Mouse (Mus musculus) kidney, embryonic 16.5 days (tissue): ENCODE data around the gene Tbca. TPM values are rescaled to one million over a fixed set of nuclear protein-coding genes. Genes with fewer than 3 reads are reported as not detected.

Experiments
- ATAC-seq: fragments of 200-750 bp; cut with Nextera tagmentation; 2 replicates; pipeline ENCODE4 v1.8.0; 2017; ENCODE audit warnings: moderate TSS enrichment; ENCODE audit not compliant: low FRiP score, low TSS enrichment
- H3K27ac ChIP-seq: fragments of 300-500 bp; sonication (generic); 2 replicates; pipeline ENCODE4 v1.5.1; 2014; ENCODE audit warnings: low read length
- H3K27me3 ChIP-seq: fragments of 300-500 bp; sonication (generic); 2 replicates; pipeline ENCODE4 v1.6.1; 2014; ENCODE audit warnings: low read length, control low read depth, mixed read lengths; ENCODE audit not compliant: insufficient read depth
- H3K36me3 ChIP-seq: fragments of 300-500 bp; sonication (generic); 2 replicates; pipeline ENCODE4 v1.6.1; 2014; ENCODE audit warnings: low read length, control low read depth, mixed read lengths; ENCODE audit not compliant: insufficient read depth
- H3K4me1 ChIP-seq: fragments of 300-500 bp; sonication (generic); 2 replicates; pipeline ENCODE4 v1.6.1; 2014; ENCODE audit warnings: low read length, control low read depth, mixed read lengths; ENCODE audit not compliant: insufficient read depth
- H3K4me2 ChIP-seq: fragments of 300-500 bp; sonication (generic); replicated peaks from 2 replicates; pipeline ENCODE4 v1.6.1; 2014; ENCODE audit warnings: low read depth, low read length
- H3K4me3 ChIP-seq: fragments of 300-500 bp; sonication (generic); 2 replicates; pipeline ENCODE4 v1.5.1; 2014; ENCODE audit warnings: mild to moderate bottlenecking, low read length
- H3K9ac ChIP-seq: fragments of 300-500 bp; sonication (generic); replicated peaks from 2 replicates; pipeline ENCODE4 v1.6.1; 2014; ENCODE audit warnings: low read length
- H3K9me3 ChIP-seq: fragments of 300-500 bp; sonication (generic); 2 replicates; pipeline ENCODE4 v1.6.1; 2016; ENCODE audit warnings: low read length, control low read depth
- WGBS: fragments of 180-500 bp; shearing (Covaris S2); extraction: QIAGEN DNeasy Blood & Tissue Kit; methylation state at CpG from one replicate; pipeline ENCODE4 v1.1.7; 2014; 5-methylcytosine and 5-hydroxymethylcytosine counted together
- polyA plus RNA-seq: library from polyadenylated mRNA; unstranded; fragments of >200 nt; fragmentation: Nextera tagmentation; extraction: Ambion mirVana; gene quantifications from 2 replicates; pipeline ENCODE4 v1.2.1, GENCODE M21; 2015

Tbca gene
- polyA plus RNA-seq, 1 experiment from 2014 or later = 206 TPM

GRCm38 (mm10) chr13:94868478-94868950 lies 79.8 kb downstream of the Tbca start:
- 1% methylated on average over 23 of the region's 35 CpGs for whole genome bisulfite sequencing
- Histone ChIP-seq H3K9me3 (no peaks in the 10 kb centered on the region), H3K4me3 (peak overlapping the region; percentile 40), H3K27ac (no peak overlapping the region), H3K4me2 (peak overlapping the region; percentile 59), H3K36me3 (no peaks in the 10 kb centered on the region), H3K27me3 (peaks cover 85% of the 10 kb centered on the region), H3K9ac (0 out of 2 replicates have a peak overlapping the region, but pooled peaks have one; percentile 32), H3K4me1 (peaks cover 6% of the 10 kb centered on the region; the same call in 1 of the 2 replicates)
- ATAC-seq = peak; percentile 74

- no peak for ATAC-seq
- WGBS = 4% methylated on average over 8 of the region's 8 CpGs
These were observed 80.8 kb downstream of the Tbca start for GRCm38 (mm10) chr13:94869541-94869940.

DNA sequence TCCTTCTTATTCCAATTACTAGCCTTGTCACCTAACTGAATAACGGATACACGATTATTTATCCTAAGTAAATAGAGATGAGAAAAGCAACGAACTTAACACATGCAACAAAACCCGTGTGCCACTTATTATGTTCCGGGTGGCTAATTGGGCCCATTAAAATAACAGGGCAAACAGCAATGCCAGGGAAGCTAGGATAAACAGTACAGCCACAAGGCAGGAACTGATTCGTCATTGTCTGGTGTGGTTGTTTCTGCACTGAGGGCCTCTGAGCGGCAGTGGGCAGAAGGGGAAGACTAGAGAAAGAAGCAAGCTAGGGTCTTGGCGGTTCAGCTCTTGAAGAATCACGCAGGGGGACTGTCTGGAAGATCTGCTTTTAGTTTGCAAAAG lies 81.4 kb downstream of the Tbca start:
- Histone ChIP-seq H3K4me1 (peaks cover 6% of the 10 kb centered on the region), H3K9ac (no peak overlapping the region), H3K36me3 (no peaks in the 10 kb centered on the region), H3K27me3 (peaks cover 87% of the 10 kb centered on the region), H3K9me3 (no peaks in the 10 kb centered on the region), H3K4me3 (no peak overlapping the region), H3K27ac (no peak overlapping the region), H3K4me2 (no peak overlapping the region)
- no peak for ATAC-seq
- WGBS = 2% methylated on average over 9 of the region's 9 CpGs

More at GRCm38 (mm10) chr13:94869541-94869940, 80.8 kb downstream of the Tbca start:
- peaks cover 6% of the 10 kb centered on the region; the same call in 1 of the 2 replicates for H3K4me1 ChIP-seq
- peaks cover 87% of the 10 kb centered on the region for H3K27me3 ChIP-seq
- H3K4me2 ChIP-seq = no peak overlapping the region
- no peaks in the 10 kb centered on the region for H3K9me3 ChIP-seq
- H3K4me3 ChIP-seq = no peak overlapping the region
- no peak overlapping the region for H3K9ac ChIP-seq
- no peaks in the 10 kb centered on the region for H3K36me3 ChIP-seq
- no peak overlapping the region for H3K27ac ChIP-seq

DNA sequence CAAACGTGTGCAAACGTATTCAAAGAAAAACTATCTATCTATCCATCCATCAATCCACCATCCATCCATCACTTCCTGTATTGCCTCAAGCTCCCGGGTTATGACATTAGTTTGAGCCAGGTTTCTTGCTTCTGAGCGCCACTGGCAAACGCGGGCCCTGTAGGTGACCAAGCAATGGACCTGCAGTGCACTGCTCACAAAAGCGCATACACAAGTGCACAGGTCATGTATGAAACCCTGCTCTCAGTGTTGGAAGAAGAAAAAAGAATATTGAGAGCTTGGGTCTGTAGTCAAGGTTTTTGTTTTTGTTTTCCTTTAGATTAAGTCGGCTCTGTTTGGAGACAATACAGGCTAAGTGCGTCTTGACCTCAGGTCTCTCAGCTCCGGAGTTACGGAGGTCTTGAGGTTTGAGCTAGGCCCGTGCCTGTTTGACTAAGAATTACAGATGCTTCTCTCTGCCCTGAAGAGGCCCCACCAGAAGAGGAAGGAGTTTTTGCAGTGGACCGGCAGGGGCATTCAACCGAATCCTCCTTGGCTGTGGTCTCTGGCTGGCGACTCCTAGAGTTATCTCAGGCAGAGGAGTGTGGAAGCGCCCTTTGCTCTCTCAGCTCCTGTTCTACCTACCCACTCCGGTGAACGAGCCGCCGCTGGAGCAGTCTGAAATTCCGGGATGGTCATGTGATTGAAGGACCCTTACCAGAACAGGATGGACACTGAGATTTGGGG lies 81.9 kb downstream of the Tbca start:
- Histone ChIP-seq H3K4me2 (no peak overlapping the region), H3K9ac (no peak overlapping the region), H3K27me3 (peaks cover 91% of the 10 kb centered on the region), H3K36me3 (no peaks in the 10 kb centered on the region), H3K9me3 (no peaks in the 10 kb centered on the region), H3K27ac (no peak overlapping the region), H3K4me3 (no peak overlapping the region), H3K4me1 (peaks cover 9% of the 10 kb centered on the region)
- no peak for ATAC-seq
- 1% methylated on average over 21 of the region's 21 CpGs for WGBS

DNA sequence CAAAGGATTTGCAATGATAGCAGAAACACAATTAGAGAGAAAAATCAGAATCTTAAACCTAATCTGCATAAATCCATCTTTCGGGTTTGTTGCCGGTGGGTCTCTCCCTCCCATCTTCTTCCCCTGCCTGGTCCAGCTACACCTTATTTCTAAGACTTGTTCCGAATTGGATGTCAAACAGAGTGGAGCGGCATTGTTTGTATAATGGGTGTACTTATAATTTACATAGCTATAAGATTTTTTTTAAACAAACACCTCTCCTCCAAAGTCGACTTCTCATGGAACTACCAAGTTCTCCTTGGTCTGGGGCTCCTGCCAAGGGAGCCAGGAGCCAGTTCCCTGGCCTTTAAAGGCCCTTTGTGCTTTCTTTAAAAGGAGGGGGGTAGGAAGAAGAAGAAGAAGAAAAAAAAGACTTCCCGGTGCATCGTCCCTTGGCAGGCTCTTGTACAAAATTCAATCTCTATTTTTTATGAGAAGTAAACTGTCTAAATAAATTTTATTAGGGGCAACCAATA lies 83.2 kb downstream of the Tbca start:
- ATAC-seq = no peak

GRCm38 (mm10) chr13:94872439-94872838 lies 83.7 kb downstream of the Tbca start:
- H3K4me2 ChIP-seq = no peak overlapping the region
- WGBS = under 1% methylated on average over 19 of the region's 19 CpGs
- peaks cover 90% of the 10 kb centered on the region for H3K27me3 ChIP-seq
- no peak overlapping the region for H3K9ac ChIP-seq
- H3K27ac ChIP-seq = no peak overlapping the region
- peaks cover 9% of the 10 kb centered on the region for H3K4me1 ChIP-seq
- H3K9me3 ChIP-seq = no peaks in the 10 kb centered on the region
- H3K36me3 ChIP-seq = no peaks in the 10 kb centered on the region
- H3K4me3 ChIP-seq = no peak overlapping the region
- no peak for ATAC-seq

More for the DNA sequence above, 83.2 kb downstream of the Tbca start:
- no peaks in the 10 kb centered on the region for H3K9me3 ChIP-seq
- H3K4me2 ChIP-seq = no peak overlapping the region
- WGBS = 0% methylated on average over 7 of the region's 7 CpGs
- H3K36me3 ChIP-seq = no peaks in the 10 kb centered on the region
- no peak overlapping the region for H3K4me3 ChIP-seq
- H3K27ac ChIP-seq = no peak overlapping the region
- peaks cover 90% of the 10 kb centered on the region for H3K27me3 ChIP-seq
- no peak overlapping the region for H3K9ac ChIP-seq
- peaks cover 9% of the 10 kb centered on the region for H3K4me1 ChIP-seq

GRCm38 (mm10) chr13:94873111-94874038 lies 84.7 kb downstream of the Tbca start:
- Histone ChIP-seq H3K9me3 (no peaks in the 10 kb centered on the region), H3K4me1 (peaks cover 8% of the 10 kb centered on the region), H3K9ac (no peak overlapping the region), H3K27ac (no peak overlapping the region), H3K4me3 (no peak overlapping the region), H3K36me3 (no peaks in the 10 kb centered on the region), H3K4me2 (no peak overlapping the region), H3K27me3 (peaks cover 87% of the 10 kb centered on the region)
- under 1% methylated on average over 54 of the region's 54 CpGs for WGBS
- ATAC-seq = no peak; the same call in 1 of the 2 replicates

GRCm38 (mm10) chr13:94874039-94874425 lies 85.3 kb downstream of the Tbca start:
- Histone ChIP-seq H3K4me3 (no peak overlapping the region), H3K9me3 (no peaks in the 10 kb centered on the region), H3K27ac (no peak overlapping the region), H3K4me1 (peaks cover 2% of the 10 kb centered on the region; the same call in 1 of the 2 replicates), H3K36me3 (no peaks in the 10 kb centered on the region), H3K27me3 (peaks cover 81% of the 10 kb centered on the region), H3K9ac (no peak overlapping the region), H3K4me2 (no peak overlapping the region)
- 3% methylated on average over 8 of the region's 8 CpGs for WGBS
- ATAC-seq = no peak

DNA sequence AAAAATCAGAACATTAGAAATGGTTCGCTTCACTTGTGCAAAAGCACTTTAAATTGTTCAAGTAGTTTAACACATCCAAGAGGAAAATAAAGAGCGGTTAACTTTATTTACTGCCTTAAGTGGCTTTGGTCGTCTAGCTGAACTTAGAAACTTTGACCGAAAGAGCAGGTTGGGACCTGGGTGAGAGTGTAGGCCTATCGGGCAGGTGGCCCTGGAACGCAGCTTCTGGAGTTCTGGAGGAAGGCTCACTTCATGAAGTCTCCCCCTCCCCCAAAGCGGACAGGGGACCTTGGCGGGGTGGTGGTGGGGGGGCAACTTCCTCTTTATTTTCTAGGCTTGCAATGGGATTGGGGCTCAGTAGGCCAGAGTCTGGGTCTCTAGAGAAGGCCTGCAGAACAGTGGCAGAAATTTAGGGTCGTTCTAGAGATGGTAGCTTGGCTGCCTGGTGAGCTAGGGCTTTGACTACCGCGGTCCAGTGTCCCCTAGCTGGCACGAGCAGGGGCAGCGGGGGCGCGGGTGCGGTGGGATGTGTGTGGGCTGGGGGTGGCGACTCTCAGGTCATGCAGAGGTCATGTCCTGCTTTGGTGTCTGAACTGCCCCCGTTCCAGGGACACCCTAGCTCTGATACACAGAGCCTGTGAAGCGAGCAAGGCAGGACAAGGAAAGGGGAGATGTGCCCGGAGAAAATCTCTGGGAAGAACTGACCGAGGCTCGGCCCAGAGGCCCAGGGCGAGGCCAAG lies 86.1 kb downstream of the Tbca start:
- Histone ChIP-seq H3K9ac (no peak overlapping the region), H3K4me3 (no peak overlapping the region), H3K4me1 (peaks cover 2% of the 10 kb centered on the region; the same call in 1 of the 2 replicates), H3K4me2 (no peak overlapping the region), H3K27me3 (peaks cover 77% of the 10 kb centered on the region), H3K9me3 (no peaks in the 10 kb centered on the region), H3K27ac (no peak overlapping the region), H3K36me3 (no peaks in the 10 kb centered on the region)
- no peak for ATAC-seq
- 2% methylated on average over 23 of the region's 23 CpGs for WGBS
